Mouse (Mus musculus): ENCODE data around the gene Copb1.

- peak; percentile 55; the same call in 1 of the 2 replicates for TF ChIP-seq CTCF (IDR thresholded peaks at IDR 0.05; ENCODE audit: extremely low read depth, insufficient read depth, insufficient read length, insufficient replicate concordance)
- TF ChIP-seq POLR2A (IDR thresholded peaks at IDR 0.05; ENCODE audit: low read depth, low read length), result no peak
Observed at GRCm38 (mm10) chr7:114294698-114295097, 40.2 kb upstream of the Copb1 start.
